Mouse (Mus musculus): ENCODE measurements around the gene Hmga2.

DNA sequence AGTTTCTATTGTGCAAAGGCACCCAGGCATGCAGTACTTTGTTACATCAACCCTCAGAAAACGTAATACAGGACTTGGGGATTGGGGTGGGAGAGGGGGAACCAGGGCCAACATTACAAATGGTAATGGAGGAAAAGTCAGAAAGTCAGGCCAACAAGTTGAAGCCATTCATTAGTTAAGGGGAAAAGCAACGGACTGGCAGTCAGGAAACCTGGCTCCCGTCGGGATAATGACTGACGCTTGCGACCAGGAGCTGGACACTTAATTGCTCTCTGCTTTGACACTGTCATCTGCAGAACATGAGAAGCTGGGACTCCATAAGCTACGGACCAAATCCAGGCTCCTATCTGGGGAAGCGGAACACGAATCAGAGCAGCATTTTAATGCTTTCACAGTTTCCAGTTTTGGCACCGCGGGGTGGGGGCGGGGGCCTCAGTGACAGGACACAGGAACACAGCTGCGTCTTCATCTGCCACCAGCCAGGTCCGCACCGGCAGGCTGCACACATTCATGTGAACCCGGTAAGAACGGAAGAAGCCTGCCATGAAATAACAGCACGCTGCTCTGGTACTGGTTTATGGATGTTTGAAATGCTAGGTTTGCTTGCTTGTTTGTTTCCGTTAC, 26.5 kb downstream of the Hmga2 start:
- no peak for TF ChIP-seq POLR2A (IDR thresholded peaks at IDR 0.05; ENCODE audit: insufficient read depth, low read length)
- TF ChIP-seq EP300 (IDR thresholded peaks at IDR 0.05; ENCODE audit: insufficient read depth, low read depth, low read length) = no peak
- no peak for TF ChIP-seq CTCF (IDR thresholded peaks at IDR 0.05; ENCODE audit: low read depth, low read length)

All from ES-Bruce4 (cell line).